Mouse (Mus musculus) small intestine, adult 2 months (tissue): ENCODE data around the gene Slc2a4.

Source experiments
- CTCF ChIP-seq: fragments of 200-500 bp; IDR thresholded peaks from 2 replicates; pipeline ENCODE4 v1.5.1; 2012; ENCODE audit warnings: low read depth, mild to moderate bottlenecking, control low read depth, inconsistent platforms, low read length, moderate library complexity, mixed read lengths; ENCODE audit not compliant: insufficient replicate concordance, insufficient read length; ENCODE audit errors: extremely low read depth
- POLR2A ChIP-seq: fragments of 200-500 bp; IDR thresholded peaks from 2 replicates; pipeline ENCODE4 v1.6.1; 2012; ENCODE audit warnings: low read depth, mild to moderate bottlenecking, control low read depth, inconsistent platforms, low read length, moderate library complexity

GRCm38 (mm10) chr11:69930967-69931537 lies 16.9 kb downstream of the Slc2a4 start:
- TF ChIP-seq CTCF (no peak), POLR2A (no peak)
